Mouse (Mus musculus) cerebellum, adult 2 months (tissue): ENCODE measurements at regions not wholly inside any gene's neighbourhood (a gene's known extent, or its start where the extent isn't known, plus 50 kb on each side); places are given as distances from the start of the nearest gene placed in this dataset.

Source experiments
- CTCF ChIP-seq: fragments of 200-500 bp; IDR thresholded peaks from 2 replicates; pipeline ENCODE4 v1.5.1; 2011; ENCODE audit warnings: low read depth, mild to moderate bottlenecking, control low read depth, low read length, moderate library complexity, borderline replicate concordance; ENCODE audit not compliant: insufficient read depth
- POLR2A ChIP-seq: fragments of 200-500 bp; IDR thresholded peaks from 2 replicates; pipeline ENCODE4 v1.6.1; 2011; ENCODE audit warnings: low read length, control low read depth, borderline replicate concordance; ENCODE audit not compliant: insufficient read depth

- no peak for TF ChIP-seq CTCF
- no peak for TF ChIP-seq POLR2A
Observed at GRCm38 (mm10) chr6:103119537-103119936, 390.8 kb upstream of the Chl1 start.
